Mouse (Mus musculus) liver, embryonic 14.5 days (tissue): ENCODE measurements at regions not wholly inside any gene's neighbourhood (a gene's known extent, or its start where the extent isn't known, plus 50 kb on each side); places are given as distances from the start of the nearest gene placed in this dataset.

ENCODE experiments used
- CTCF ChIP-seq: IDR thresholded peaks from 2 replicates; pipeline ENCODE4 v1.5.1; 2016; ENCODE audit warnings: antibody characterized with exemption, low read depth, control low read depth
- EP300 ChIP-seq: IDR thresholded peaks from 2 replicates; pipeline ENCODE4 v1.6.1; 2016; ENCODE audit warnings: antibody characterized with exemption, low read depth

DNA sequence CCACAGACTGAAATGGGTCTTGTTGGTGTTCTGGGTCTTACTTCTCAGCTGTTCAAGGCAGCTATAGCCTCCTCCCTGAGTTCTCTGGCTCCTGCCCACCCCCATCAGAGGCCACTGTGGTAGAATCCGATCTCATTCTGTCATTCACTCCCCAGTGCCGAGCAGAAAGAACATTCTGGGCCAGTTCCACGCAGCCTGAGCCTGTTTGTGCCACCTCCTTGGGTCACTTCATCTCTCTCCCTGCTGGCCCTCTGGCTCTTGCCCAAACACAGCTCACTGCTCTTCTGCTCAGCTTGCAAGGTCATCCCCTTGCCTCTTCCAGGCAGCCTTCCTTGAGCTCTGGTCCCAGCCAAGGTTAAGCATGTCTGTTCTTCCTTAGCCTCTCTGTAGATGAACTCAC, 128.9 kb downstream of the Chst1 start:
- TF ChIP-seq CTCF (no peak), EP300 (no peak)
